Mouse (Mus musculus): ENCODE data around the gene Eif3i.

DNA sequence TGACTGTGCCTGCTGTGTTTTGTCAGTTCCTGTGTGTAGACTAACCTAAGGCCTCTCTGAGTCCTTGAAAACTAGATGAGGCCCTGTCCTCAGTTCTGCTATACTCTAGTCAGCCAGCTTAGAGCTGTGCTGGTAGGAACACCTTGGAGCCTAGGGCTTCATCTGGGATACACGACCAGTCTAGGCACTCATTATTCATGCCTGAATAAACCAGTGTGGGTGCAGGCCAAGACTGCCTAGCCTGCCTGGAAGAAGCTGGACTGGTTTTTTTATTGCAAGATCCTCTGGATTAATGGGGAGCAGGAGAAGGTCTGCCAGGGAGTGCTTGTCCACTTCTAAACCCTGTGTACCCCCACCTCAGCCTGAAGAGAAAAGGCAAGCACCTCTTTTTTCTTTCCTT lies 13.5 kb downstream of the Eif3i start:
- no peak for TF ChIP-seq CTCF (IDR thresholded peaks at IDR 0.05; ENCODE audit: low read depth)
- no peak for TF ChIP-seq EP300 (IDR thresholded peaks at IDR 0.05; ENCODE audit: low read depth)

All from liver, postnatal 0 days (tissue).